Mouse (Mus musculus) gastrocnemius, postnatal 14 days (tissue): Measurements from ENCODE around the gene 1700086D15Rik. TPM values are rescaled to one million over a fixed set of nuclear protein-coding genes. Genes with fewer than 3 reads are reported as not detected.
A peak's percentile ranks its signal among the peaks of the same experiment; 100 is the strongest.

ENCODE experiments used
- DNase-seq: peaks from one replicate; pipeline ENCODE4 v3.0.0; 2021; ENCODE audit warnings: mixed read lengths
- intact Hi-C: fragments of 180-260 bp; cut with DNase I; formaldehyde crosslinking; loops from one replicate; pipeline ENCODE4 v1.15.1; 2025; ENCODE audit warnings: low total_unique reads
- total RNA-seq, 2 experiments: library from RNA; stranded (reverse); gene quantifications; 2 replicates each; pipeline ENCODE4 v1.2.3; 2021

Gene 1700086D15Rik
- total RNA-seq, 2 experiments from 2014 or later, result not detected

DNA sequence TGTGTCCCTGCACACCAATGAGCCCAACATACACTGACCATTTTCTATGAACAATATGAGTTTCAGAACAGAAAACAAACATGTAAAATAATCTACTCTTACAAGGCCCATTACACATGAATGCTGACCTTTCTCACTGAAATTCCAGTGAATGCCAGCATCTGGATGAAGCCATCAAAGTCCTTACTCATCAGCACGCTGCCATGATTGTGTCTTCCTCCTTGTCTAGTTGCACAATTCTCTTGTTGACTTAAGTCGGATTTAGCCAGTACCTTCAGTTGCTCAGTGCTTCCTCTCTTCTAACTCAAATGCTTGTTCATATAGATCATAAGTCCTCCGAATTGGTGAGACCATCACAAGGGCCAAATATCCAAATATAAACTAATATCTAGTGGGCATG lies 20.7 kb downstream of the 1700086D15Rik start:
- no peak for DNase-seq
- intact Hi-C loops, result no loop called here

DNA sequence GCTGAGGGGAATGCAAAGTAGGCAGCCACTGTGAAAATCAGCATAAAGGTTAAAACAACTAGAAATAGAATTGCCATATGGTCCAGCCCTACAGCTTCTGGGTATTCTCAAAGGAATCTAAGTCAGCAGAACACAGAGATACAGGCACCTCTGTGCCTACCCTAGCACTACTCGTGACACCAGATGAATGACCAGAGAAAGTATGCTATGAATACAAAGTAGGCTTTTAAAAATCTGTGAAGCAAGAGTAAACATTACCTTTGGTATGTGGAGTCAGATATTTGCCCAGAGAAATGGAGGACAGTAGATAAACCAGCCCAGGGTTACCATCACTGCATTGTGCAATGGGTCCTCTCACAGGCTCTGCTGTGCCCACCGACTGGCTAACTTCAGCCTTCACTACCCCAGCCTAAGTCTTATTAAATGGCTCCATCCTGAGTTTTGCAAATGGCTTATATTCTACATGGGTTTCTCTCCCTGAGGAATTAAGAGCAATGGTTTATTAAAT lies 22.5 kb downstream of the 1700086D15Rik start:
- DNase-seq, result no peak
- intact Hi-C loops, result no loop called here

DNA sequence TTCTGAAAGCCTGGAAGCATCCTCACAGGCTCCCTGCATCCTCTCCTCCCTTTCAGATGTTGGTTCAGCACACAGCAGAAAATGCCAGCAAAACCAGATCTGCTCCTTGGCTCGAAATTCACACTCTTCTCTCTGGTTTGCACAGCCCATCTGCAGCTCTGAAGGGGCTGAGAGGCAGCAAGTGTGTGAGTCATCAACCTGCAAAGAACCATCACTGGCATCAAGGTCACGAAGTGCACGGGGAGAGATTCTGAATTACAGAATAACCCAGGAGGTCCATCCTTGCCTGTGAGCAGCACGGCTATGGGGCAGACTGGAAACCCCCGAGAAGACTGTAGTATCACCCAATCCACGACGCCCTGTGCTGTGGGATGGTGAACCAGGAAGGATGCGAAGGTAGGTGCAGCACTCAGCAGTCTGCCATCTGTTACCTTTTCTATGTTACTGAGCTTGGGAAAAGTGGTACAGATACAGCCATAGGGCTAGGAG lies 24.4 kb downstream of the 1700086D15Rik start:
- DNase-seq, result no peak
- intact Hi-C loops, result no loop called here

DNA sequence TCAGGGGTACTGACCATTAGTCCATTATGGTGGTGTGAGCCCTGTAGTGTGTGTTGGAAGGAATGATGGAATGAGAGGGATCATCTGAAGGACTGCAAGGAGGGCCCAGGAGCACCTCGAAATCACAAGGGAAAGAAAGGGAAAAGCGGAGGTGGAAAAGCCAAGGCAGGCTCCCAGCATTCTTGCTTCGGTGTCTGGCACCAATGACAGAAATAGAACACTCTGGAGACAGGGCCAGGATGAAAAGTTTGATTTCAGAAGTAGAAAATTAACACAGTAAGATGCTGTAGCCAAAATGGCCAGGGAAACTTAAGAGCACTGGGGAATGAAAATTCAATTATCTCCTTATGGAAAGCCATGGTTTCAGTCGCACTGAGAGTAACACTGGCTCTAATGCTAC lies 26.0 kb downstream of the 1700086D15Rik start:
- DNase-seq, result no peak
- intact Hi-C loops, result no loop called here

DNA sequence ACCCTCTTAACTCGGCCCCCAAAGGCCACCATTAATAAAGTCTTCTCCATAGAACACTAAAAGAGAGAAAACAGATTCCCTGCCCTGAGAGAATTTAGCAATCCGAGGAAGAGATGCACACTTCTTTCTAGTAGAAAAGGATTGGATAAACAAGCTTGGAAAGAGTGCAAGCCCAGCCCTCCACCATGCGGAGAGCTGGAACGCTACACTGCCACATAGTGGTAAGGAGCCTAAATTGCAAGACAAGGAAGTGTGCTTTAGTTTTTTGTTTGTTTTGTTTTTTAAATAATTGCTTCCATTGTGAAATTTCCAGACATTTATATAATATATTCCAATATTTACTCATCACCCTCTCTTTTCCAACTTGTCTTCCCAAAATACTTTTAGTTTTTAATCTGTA lies 30.6 kb downstream of the 1700086D15Rik start:
- no peak for DNase-seq
- intact Hi-C loops, result no loop called here

DNA sequence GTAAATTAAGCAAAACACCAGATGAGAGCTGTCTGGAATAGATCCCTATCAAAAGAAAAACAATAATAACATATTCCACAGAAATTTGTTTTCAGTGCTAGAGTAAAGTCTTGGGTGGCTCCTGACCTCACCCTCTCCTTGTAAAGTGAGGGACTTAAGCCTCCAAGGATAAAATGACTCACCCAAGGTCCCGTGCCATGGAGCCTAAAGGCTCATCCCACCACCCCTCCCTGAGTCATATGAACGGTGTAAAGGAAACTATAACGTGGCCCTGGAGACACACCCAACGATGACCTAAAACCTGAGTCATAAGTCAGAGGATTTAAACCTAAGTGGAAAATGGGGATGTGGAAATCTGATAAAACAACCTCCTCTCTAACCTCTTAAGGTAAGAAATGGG lies 31.0 kb downstream of the 1700086D15Rik start:
- DNase-seq, result no peak
- intact Hi-C loops, result no loop called here

DNA sequence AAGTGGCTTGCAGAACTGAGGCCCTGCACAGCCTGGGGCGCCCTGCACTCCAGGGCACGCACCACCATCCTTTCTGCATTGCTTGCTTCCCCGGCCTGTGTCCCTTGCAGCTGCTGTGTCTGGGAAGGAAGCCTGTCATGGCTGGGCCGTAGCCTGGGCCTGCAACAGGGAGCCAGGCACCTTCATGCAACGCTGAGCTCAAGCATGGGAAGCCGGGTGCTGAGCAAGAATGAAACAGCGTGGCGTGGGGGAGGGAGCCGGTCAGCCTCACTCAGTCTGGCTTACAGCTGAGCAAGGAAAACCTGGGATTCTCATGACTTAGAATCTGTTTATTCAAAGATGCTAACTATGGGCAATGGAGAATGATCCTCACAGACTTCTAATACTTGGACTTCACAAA lies 33.1 kb downstream of the 1700086D15Rik start:
- intact Hi-C loops, result no loop called here
- DNase-seq, result peak; percentile 36

DNA sequence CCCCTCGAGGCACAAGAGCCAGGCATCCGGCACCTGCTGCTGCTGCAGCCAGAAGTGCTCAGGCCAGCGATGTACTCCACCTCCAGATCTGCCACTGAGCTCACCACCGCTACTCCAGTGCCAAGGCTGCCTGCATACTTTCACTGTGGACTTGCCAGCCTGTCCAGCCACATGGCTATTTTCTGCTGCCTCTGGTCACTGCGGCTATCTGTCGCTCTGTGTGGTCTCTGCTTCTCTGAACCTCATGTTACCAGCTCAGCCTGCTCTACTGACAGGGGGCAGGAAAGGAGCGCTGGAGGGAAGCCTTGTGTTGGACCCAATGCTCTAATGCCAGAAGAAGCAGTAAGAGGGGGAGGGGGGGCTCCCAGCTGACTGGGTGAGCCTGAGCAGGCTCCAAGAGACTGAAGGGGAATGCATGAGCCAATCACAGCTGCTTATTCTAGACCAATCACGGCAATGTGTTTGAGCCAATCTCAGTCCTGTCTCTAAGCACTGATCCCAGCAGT lies 34.7 kb downstream of the 1700086D15Rik start:
- intact Hi-C loops, result no loop called here

DNA sequence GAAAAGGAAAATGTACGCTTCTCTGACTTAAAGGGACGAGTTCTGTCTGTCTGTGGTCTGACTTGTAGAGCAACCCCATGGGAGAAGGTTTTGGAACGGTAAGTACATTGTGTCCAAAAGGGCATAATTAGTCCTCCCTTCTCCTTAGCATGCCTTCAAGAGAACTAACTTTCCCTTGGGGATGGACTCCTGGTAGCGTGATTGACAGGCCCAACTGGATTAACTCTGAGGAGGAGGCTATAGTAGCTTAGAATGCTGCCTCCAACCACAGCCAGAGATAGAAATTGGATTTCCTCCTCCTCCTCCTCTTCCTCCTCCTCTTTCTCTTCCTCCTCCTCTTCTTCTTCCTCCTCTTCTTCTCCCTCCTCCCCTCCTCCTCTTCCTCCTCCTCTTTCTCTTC lies 39.4 kb downstream of the 1700086D15Rik start:
- intact Hi-C loops, result no loop called here
- no peak for DNase-seq

More for the DNA sequence above, 34.7 kb downstream of the 1700086D15Rik start:
- DNase-seq, result peak; percentile 33

DNA sequence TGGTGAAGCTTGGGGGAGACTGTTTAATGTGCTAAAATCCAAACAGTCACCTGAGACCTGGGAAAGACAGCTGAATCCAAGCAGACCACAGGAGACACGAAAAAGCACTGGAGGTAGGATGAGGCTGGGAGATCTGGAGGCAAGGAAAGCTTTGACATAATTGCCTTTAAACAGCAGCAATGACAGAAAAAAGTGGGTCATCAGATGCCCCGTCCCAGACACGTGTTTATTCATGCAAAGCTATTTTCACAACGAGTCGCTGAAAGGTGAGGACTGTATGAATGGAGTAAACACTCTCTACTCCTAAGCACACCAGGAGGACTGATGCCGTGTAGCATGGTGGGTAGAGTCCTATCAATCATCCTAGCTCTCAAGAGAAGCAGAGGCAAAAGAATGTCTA lies 43.9 kb downstream of the 1700086D15Rik start:
- intact Hi-C loops, result no loop called here
- no peak for DNase-seq

DNA sequence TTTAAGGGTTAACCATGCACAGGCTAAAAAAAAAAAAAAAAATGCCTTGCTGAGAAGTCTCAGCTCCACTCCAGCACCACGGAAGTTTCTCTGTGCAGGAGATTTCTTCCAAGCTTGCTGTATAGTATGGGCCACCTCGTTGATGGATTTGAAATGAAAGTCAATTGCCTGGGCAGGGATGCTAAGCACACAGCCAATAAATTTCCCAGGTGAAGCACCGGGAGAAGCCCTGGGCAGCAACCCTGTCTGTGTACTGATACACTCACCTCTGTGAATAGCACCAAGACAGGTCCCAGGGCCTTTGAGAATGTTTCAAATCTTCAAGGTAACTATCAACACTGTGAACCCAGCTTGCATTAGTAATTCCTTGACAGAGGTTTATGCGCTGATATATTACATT lies 47.6 kb downstream of the 1700086D15Rik start:
- no peak for DNase-seq
- intact Hi-C loops, result no loop called here

DNA sequence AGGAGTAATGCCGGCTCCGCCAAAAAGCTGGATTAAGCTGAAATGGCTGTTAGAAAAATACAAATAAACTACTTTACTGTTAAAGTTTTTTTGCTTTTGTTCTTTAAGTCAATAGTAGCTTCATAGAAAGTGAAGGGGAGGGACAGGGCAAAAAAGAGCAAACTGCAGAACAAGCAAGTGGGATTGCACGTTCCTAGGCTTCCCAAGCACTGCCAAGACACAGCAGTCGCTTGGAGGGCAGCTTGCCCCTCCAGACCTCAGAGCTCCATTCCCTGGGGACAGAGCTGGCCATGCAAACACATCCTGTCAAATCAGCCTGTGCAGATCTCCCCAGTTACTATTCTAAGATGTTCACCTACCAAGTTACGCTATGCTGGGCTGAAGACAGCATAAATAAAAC lies 48.0 kb downstream of the 1700086D15Rik start:
- DNase-seq, result no peak
- intact Hi-C loops, result no loop called here

DNA sequence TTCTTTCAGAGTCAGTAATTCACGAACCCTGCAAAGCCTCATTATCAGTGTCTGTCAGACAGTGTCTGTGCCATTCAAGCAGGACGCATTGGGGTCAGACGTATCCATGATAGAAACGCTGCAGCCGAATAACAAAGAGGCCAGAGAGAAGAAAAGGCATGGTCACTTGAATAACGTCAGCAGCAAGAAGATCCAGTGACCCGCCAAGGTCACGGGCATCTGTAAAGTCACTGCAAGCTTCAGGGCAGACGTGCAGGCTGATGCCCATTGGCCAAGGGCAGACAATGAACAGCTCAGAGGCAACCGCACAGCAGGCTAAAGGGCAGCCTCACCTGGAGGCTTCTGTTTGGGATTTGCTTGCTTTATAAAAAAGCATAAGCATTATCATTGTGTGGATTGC lies 49.6 kb downstream of the 1700086D15Rik start:
- intact Hi-C loops, result no loop called here
- no peak for DNase-seq

DNA sequence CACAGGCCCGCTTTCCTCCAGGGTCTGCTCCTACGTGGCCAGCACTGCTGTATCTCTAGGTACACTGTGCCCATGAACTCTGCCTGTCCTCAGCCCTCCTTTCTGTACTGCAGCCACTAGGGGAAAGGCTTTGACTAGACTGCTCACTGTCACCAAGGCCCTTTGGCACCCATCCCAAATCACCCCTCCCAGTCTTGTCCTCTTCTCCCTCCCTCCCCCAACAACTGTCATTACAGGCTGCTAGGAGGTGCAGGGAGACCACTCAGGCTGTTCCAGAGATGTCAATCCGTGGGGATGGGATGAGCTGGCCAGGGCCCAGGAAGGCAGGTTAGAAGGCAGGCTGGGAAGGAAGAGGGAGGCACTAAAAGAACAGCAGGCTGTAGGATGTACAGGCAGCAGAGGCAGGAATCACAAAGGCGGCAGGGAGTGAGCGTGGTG lies 51.9 kb downstream of the 1700086D15Rik start:
- no peak for DNase-seq
- intact Hi-C loops, result no loop called here

DNA sequence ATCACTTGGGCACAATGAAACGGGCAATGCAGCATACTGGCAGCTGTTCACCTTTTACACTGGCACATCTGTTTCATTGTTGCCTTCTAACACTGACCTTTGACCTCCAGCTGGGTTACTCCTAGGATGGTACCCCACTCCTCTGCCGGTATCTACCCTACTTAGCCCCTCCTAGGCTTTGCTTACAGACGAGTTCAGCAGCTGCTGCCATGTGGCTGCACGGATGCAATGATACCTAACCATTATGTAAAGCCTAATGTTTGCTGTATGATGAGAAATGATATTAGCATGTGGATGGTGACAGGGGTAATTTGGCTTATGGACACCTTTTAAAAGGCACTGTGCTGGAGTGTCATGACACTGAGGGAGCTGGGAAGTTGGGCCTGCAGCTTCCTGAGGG lies 52.5 kb downstream of the 1700086D15Rik start:
- DNase-seq, result no peak
- intact Hi-C loops, result no loop called here

DNA sequence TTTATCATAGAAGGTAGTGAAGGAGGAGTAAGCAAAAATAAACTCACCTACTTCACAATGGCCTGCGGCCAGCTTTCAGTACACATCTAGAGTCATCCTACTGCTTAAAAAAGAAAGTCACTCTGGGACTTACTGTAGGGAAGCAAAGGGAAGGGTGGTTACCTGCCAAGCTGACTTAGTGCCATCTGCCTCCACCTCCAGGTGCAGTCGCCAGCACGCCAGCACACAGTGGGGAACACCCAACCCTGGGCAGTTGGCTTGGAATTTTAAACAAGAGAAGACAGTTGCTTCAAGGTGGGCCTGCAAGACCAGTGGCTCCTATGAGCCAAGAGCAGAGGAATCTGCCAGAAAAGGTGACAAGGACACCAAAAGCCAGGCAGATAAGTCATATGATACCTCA lies 55.6 kb downstream of the 1700086D15Rik start:
- no peak for DNase-seq
- intact Hi-C loops, result no loop called here

Other genes with a start within 250 kb of the 1700086D15Rik start
- 10 to 100 TPM; 19.4 to 21.2 TPM for gene Elac2, start 180.9 kb downstream of the 1700086D15Rik start, total RNA-seq
- 1 to 10 TPM; 5.1 to 5.9 TPM for gene Arhgap44, start 3.1 kb upstream of the 1700086D15Rik start, total RNA-seq
- 1 to 10 TPM; 1.4 to 1.7 TPM for gene Myocd, start 110.1 kb upstream of the 1700086D15Rik start, total RNA-seq